Mouse (Mus musculus): ENCODE results near the gene Evi5.

The Evi5 gene

GRCm38 (mm10) chr5:107749229-107749916 lies 125.5 kb downstream of the Evi5 start:
- no peak for DNase-seq (ENCODE audit: low spot score in 2 of 2)

DNA sequence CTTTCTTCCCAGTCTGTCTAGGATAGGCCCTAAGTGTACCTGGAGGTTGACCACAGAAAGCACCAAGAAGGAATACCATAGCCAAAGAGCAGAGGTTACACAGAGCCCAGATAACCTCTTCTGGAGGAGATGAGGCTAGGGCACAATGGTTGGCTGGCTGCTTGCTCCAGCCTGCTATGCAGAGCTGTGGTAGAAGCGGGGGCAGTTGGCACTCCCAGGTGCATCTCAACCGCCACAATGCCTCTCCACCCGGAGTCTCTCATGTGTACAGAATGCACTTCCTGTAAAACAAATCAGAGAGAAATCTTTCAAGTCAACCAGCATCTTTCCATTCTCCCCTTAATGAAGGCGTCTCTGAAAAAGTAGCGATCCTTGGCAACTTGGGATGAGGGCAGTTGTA lies 135.9 kb downstream of the Evi5 start:
- DNase-seq (ENCODE audit: low spot score in 2 of 2), result peak; percentile 41 to 52

DNA sequence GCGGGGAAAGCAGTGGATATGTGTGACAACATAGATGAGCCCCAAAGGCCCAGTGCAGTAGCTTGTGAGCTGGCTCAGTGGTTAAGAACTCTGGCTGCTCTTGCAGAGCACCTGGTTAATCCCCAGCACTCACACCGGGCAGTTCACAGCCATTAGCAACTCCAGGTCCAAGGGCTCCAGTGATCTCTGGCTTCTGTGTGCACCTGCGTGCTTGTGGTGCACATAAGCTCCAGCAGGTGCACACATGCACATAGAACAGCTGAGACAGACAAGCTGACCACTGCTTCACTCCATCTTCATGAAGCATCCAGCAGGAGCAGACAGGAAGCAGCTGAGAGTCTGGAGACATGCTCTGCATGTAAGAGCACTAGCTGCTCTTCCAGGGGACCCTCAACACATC lies 136.6 kb downstream of the Evi5 start:
- DNase-seq (ENCODE audit: low spot score in 2 of 2), result no peak

DNA sequence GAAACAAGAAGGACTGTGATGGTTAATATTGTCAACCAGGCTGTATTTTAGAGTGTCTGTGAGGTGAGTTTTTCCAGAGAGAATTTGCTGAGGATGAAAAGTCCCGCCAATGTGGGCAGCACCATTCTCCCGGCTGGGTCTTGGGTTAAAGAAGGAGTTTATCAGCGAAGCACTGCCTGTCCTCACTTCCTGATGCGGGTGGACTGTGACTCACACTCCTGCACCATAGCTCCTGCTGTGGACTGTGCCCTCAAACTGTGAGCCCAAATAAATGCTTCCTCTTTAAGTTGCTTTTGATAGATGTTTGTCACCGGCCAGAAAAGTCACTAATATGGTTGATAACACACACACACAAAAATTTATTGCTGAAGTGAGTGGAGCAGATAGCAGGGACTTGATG lies 138.7 kb downstream of the Evi5 start:
- no peak for DNase-seq (ENCODE audit: low spot score in 2 of 2)

DNA sequence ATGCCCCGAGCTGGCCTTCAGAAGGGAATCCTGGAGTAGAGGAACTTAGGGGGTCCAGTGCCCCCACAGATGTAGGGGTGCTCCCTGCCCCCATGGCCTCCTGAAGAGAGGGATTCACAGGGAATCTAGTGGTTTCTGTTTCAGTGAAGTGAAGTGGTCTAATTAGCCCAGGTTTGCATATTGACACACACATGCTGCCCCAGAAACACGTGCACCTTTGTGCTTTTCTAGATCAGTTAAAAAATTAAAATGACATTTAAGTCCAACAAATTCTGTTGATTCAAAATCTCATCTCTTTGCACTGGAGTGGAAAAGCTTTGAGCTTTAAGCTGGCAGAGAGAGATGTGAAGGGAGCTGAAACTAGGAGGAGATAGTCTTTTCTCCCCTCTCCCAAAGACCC lies 143.1 kb downstream of the Evi5 start:
- no peak for DNase-seq (ENCODE audit: low spot score in 2 of 2)

DNA sequence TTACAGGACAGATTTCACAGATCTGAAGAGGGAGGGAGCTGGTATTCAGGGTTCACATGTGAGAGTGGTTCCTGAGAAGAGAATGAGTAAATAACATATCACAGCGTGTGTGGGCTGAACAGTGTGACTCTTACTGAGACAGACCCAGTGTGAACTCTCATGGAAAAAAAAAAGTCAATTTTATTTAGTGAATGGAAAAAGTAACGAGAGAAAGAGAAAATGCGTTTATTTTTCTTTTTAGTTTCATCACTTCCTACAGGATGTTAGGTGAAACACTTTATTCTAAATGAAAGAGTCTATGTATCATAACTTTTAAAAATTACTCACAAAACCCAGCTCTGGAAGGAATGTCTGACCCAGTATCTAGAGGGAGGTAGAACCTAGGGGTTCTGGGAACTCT lies 143.5 kb downstream of the Evi5 start:
- DNase-seq (ENCODE audit: low spot score in 2 of 2), result no peak

GRCm38 (mm10) chr5:107727007-107727402 lies 147.9 kb downstream of the Evi5 start:
- no peak for DNase-seq (ENCODE audit: low spot score in 2 of 2)

- DNase-seq (ENCODE audit: low spot score in 2 of 2), result no peak
Observed at GRCm38 (mm10) chr5:107726281-107727006, 148.5 kb downstream of the Evi5 start.

DNA sequence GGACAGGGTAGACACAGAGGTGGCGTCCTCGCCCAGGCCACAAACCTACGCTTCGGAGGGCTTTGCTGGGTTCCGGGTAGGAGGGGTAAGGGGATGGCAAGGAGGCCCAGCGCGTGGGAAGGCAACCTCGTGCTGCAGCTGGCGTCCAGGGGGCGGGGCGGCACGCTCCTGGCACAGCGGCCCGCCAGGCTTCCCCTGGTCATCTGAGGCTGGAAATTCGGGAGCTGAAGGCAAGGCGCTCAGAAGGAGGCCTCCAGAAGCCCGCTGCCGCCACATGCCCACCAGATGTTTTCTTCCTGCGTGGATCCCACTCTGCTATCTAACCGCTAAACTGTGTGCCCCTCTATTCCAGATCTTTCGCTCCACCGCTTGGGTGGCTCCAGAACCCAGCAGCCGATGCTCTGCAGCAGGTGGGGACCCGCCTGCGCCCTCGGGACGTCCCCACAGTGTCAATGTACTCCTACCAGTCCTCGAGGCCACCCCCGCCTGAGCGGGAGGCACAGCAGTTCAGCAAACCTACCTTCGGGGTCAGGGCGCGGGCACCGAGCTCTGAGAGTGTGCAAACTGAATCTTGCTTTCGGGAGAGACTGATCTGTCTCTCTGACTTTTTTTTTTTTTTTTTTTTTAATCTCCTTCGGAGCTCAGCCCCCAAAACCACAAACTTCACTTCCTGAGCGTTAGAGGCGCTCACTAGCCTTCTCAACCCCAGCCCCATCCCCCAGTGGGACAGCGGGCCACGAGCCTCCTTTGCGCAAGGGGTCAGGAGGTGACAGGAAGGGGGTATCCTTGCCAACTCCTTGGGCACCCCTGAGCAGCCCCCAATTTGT lies 149.3 kb downstream of the Evi5 start, which contains the start of gene Gfi1:
Gene Gfi1, minus strand, starts transcription at position 602 of the 827 bp plus-strand sequence.
- DNase-seq (ENCODE audit: low spot score in 2 of 2), result peak; percentile 75 to 79

DNA sequence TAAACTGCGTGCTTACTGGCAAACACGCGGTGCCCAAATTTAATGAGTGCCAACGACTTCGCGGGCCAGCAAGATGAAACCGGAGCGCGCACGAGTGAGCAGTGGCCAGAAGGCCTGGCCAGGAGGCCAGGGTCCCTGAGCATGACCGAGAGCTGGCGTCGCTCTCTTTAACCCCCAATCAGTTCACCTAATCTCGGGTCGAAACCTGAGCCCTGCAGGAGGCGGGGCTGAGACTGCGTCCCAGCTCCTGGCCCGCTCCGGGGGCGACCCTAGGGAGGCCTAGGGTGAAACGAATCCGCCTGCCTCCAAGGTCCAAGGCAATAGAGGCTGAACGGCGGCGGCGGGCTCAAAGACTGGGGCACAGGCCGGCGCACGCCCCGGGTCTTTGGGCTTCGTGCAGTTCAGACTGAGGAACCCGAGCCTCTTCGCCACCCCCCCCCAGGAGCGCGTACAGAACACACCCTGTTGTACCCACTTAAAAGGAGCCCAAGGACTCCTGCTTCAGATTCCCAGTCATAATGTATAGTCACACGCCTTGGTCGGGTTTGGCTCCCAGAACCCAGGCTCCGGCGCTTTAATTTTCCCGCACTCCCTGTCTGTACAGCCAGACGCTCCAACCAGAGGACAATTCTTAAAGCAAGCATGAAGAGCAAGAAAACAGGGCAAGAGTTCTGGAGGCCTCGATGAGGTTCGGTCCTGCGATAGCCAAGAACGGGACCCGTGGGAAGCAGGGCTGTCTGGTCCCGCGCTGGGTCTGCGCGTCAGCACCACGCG lies 150.1 kb downstream of the Evi5 start:
- no peak for DNase-seq (ENCODE audit: low spot score in 2 of 2)

- peak in 1 of 2 experiments; percentile 33 for DNase-seq (ENCODE audit: low spot score in 2 of 2)
Observed at GRCm38 (mm10) chr5:107723541-107724511, 151.1 kb downstream of the Evi5 start.

- DNase-seq (ENCODE audit: low spot score in 2 of 2), result peak in 1 of 2 experiments; percentile 27
Observed at GRCm38 (mm10) chr5:107722661-107723532, 152.0 kb downstream of the Evi5 start.

DNA sequence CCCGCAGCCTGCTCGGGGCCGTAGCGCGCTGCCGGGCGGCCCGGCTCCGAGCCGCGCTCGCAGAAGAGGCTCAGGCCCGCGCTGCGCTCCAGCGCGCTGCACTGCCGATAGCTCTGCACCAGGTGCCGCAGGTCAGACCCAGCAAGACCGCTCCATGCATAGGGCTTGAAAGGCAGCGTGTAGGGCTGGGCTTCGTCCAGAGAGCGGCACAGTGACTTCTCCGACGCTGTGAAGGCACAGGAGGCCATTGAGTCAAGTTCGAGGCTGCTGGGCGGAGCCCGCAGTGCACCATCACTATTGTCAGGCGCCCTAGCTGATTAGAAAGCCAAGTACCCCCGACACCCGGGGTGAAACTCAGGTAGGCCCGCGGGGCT lies 153.3 kb downstream of the Evi5 start:
- no peak for DNase-seq (ENCODE audit: low spot score in 2 of 2)

DNA sequence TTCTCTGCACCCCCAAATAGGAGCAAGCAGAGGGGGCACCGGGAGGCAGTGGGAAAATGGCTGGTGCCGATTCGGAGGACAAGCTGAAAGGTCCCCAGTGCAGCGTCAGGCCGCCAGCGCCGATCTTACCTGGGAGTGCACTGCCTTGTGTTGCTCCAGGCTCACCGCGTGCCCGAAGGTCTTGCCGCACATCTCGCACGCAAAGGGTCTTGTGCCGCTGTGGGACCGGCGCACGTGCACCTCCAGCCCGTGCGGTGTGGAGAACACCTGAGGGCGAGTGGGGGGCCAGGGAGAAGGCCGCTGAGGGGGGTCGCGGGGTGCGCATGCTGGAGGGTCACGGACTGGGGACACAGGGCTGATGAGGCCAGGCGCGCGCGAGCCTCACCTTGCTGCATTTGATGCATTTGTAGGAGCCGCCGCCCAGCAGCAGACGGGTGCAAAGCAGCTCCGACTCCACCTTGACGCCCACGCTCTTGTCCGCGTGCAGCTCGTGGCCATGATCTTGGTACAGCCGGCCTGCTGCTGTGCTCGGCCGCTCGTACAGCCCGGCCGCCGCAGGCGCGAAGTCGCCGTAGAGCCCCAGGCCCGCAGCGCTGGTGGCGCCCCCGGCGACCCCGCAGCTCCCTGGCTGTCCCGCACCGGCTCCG lies 153.8 kb downstream of the Evi5 start:
- no peak for DNase-seq (ENCODE audit: low spot score in 2 of 2)

DNA sequence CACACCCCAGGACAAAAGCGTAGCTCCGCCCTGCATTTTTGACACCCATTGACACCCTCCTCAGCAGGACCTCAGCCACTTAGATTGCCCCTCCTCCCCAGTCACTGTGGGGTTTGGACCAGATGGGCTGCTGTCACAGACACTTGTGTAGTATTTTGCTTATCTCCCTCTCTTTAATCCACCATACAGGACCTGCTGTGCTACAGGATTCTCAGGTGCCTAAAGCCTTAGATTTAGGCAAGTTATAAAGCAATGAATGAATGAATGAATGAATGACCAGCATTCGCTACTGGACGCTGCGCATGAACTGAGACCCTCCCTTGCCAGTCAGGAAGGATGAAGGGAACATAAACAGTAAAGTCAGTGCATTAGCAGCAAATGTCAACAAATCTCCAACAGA lies 154.4 kb downstream of the Evi5 start:
- DNase-seq (ENCODE audit: low spot score in 2 of 2), result no peak

GRCm38 (mm10) chr5:107719786-107720185 lies 155.1 kb downstream of the Evi5 start:
- DNase-seq (ENCODE audit: low spot score in 2 of 2), result no peak

DNA sequence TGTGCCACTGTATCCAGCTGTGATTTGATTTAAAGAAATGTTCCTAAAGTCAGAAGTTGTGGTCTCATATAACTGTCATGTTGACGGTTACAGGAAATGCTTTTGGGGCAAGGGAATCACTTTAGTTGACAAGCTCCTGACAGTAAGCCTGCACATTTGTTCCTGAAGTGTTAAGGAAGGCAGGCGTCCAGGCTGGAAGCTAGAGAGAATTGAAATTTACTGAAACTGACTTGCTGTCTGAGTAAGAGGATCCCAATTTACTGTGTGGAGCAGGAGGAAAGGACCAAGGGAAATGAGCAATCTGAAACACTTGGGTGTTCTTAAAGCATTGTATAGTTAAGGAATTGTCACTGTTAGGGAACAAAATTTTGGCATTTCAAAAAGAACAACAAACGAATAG lies 155.7 kb downstream of the Evi5 start:
- no peak for DNase-seq (ENCODE audit: low spot score in 2 of 2)

GRCm38 (mm10) chr5:107717871-107718361 lies 157.0 kb downstream of the Evi5 start:
- peak; percentile 69 to 74 for DNase-seq (ENCODE audit: low spot score in 2 of 2)

GRCm38 (mm10) chr5:107711689-107712088 lies 163.2 kb downstream of the Evi5 start:
- no peak for DNase-seq (ENCODE audit: low spot score in 2 of 2)
